15 mouse cellular contexts compared by ENCODE assay signal in the genomic region with DNA sequence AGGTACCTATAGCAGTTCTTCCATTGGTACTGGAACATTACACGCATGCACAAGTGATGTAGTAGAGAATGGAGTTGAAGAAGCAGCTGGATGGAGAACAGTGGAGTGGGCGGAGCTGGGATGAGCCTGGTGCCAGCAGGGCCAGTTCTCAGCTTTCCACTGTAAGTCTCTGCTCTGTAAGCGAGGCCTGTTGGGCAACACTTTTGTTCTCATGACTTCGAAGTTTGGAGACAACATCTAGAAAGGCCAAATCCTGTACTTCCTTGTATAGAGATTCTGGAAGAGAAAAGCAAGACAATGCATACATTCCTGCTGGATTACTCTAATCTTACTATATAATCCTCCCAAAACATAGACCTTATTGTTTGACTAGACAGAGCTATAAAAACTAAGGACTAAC.
"Had no signal": no experiment of that assay in that cellular context is flagged by ENCODE, and none has a peak within 500 bp of the region (broad histone marks: within the 10 kb centered on the region; RNA-seq: fewer than 3 reads in every experiment).

No protein-coding gene starts in this region.

- H3K4me3 ChIP-seq: midbrain, embryonic 10.5 days; midbrain, embryonic 12.5 days; neural tube, embryonic 12.5 days; stomach, embryonic 15.5 days had no signal

- ATAC-seq: midbrain, embryonic 16.5 days had no signal

- H3K9me3 ChIP-seq: midbrain, embryonic 10.5 days; midbrain, embryonic 12.5 days; neural tube, embryonic 12.5 days; stomach, embryonic 15.5 days had no signal

- DNase-seq: lung, adult 18-20 months; lung, embryonic 14.5 days; lung, postnatal 10 days; lung, postnatal 4 days; midbrain, embryonic 14.5 days; right cerebral cortex, postnatal 14 days; thymus, adult 2 months; thymus, postnatal 25 days; thymus, postnatal 4 days had no signal

- H3K4me2 ChIP-seq: lung, embryonic 14.5 days; midbrain, embryonic 12.5 days; neural tube, embryonic 12.5 days; stomach, embryonic 15.5 days had no signal

- H3K36me3 ChIP-seq: stomach, embryonic 15.5 days had no signal

- H3K27me3 ChIP-seq: midbrain, embryonic 12.5 days; neural tube, embryonic 12.5 days; stomach, embryonic 15.5 days had no signal

- H3K27ac ChIP-seq: midbrain, embryonic 10.5 days; midbrain, embryonic 12.5 days; neural tube, embryonic 12.5 days; stomach, embryonic 15.5 days; stomach, postnatal 0 days had no signal

- H3K4me1 ChIP-seq: midbrain, embryonic 10.5 days; midbrain, embryonic 12.5 days; neural tube, embryonic 12.5 days; stomach, embryonic 15.5 days had no signal

- H3K9ac ChIP-seq: lung, embryonic 14.5 days; midbrain, embryonic 12.5 days; neural tube, embryonic 12.5 days; stomach, embryonic 15.5 days had no signal
